Mouse (Mus musculus): Measurements from ENCODE around the gene Sox30.

GRCm38 (mm10) chr11:46038901-46039300 lies 58.8 kb downstream of the Sox30 start:
- TF ChIP-seq MAX (IDR thresholded peaks at IDR 0.05), result no peak
- no peak for TF ChIP-seq CTCF (IDR thresholded peaks at IDR 0.05; ENCODE audit: control insufficient read depth, insufficient read depth, insufficient read length)

All from C2C12 (cell line).